Mouse (Mus musculus) retina, embryonic 14.5 days (tissue): ENCODE results near the gene Siae.
A peak's percentile ranks its signal among the peaks of the same experiment; 100 is the strongest.

ENCODE experiments used
- DNase-seq: peaks from one replicate; pipeline ENCODE4 v3.0.0-alpha.2; 2015; ENCODE audit warnings: low spot score

Siae gene

GRCm38 (mm10) chr9:37675287-37675686 is 119.8 kb downstream of the Siae start:
- no peak for DNase-seq

GRCm38 (mm10) chr9:37681123-37681522 is 125.6 kb downstream of the Siae start:
- no peak for DNase-seq

GRCm38 (mm10) chr9:37687288-37687940 is 131.9 kb downstream of the Siae start:
- DNase-seq: no peak

- DNase-seq: peak; percentile 3
Observed at GRCm38 (mm10) chr9:37687941-37688303, 132.4 kb downstream of the Siae start.

GRCm38 (mm10) chr9:37689970-37690686 is 134.6 kb downstream of the Siae start:
- DNase-seq: peak; percentile 74
